Mouse (Mus musculus) brain, embryonic 14.5 days (tissue): ENCODE data around the gene Tnni3.
A peak's percentile ranks its signal among the peaks of the same experiment; 100 is the strongest.

ENCODE experiments used
- CTCF ChIP-seq: fragments of 200-500 bp; IDR thresholded peaks from 2 replicates; pipeline ENCODE4 v1.5.1; 2012; ENCODE audit warnings: inconsistent platforms, mild to moderate bottlenecking, moderate library complexity, borderline replicate concordance; ENCODE audit not compliant: insufficient read depth, insufficient read length; ENCODE audit errors: extremely low read depth
- POLR2A ChIP-seq: fragments of 200-500 bp; IDR thresholded peaks from 2 replicates; pipeline ENCODE4 v1.6.1; 2012; ENCODE audit warnings: mild to moderate bottlenecking, inconsistent platforms, borderline replicate concordance; ENCODE audit not compliant: poor library complexity, insufficient read depth, insufficient read length, severe bottlenecking; ENCODE audit errors: extremely low read depth

- TF ChIP-seq CTCF (peak; percentile 96), POLR2A (no peak)
Measured at GRCm38 (mm10) chr7:4556256-4557166, 32.5 kb upstream of the Tnni3 start.
